Mouse (Mus musculus): ENCODE results near the gene Sdsl.

Gene Sdsl

GRCm38 (mm10) chr5:120456841-120457554, 15.6 kb downstream of the Sdsl start:
- no peak for DNase-seq (ENCODE audit: low spot score in 2 of 2)

- no peak for DNase-seq (ENCODE audit: low spot score in 2 of 2)
Measured at GRCm38 (mm10) chr5:120456253-120456652, 16.4 kb downstream of the Sdsl start.

- DNase-seq (ENCODE audit: low spot score in 2 of 2), result no peak
Measured at GRCm38 (mm10) chr5:120454756-120455337, 17.8 kb downstream of the Sdsl start.

GRCm38 (mm10) chr5:120447305-120447704, 25.3 kb downstream of the Sdsl start:
- no peak for DNase-seq (ENCODE audit: low spot score in 2 of 2)

- DNase-seq (ENCODE audit: low spot score in 2 of 2), result peak; percentile 82 to 86
Measured at GRCm38 (mm10) chr5:120440733-120441132, 31.9 kb downstream of the Sdsl start.

GRCm38 (mm10) chr5:120439887-120440670, 32.5 kb downstream of the Sdsl start:
- no peak for DNase-seq (ENCODE audit: low spot score in 2 of 2)

- DNase-seq (ENCODE audit: low spot score in 2 of 2), result no peak
Measured at GRCm38 (mm10) chr5:120438991-120439710, 33.5 kb downstream of the Sdsl start.

- DNase-seq (ENCODE audit: low spot score in 2 of 2), result no peak
Measured at GRCm38 (mm10) chr5:120438469-120438868, 34.1 kb downstream of the Sdsl start.

- DNase-seq (ENCODE audit: low spot score in 2 of 2), result no peak
Measured at GRCm38 (mm10) chr5:120437986-120438385, 34.6 kb downstream of the Sdsl start.

GRCm38 (mm10) chr5:120437539-120437938, 35.1 kb downstream of the Sdsl start:
- no peak for DNase-seq (ENCODE audit: low spot score in 2 of 2)

- DNase-seq (ENCODE audit: low spot score in 2 of 2), result no peak
Measured at GRCm38 (mm10) chr5:120436885-120437495, 35.6 kb downstream of the Sdsl start.

GRCm38 (mm10) chr5:120435731-120436501, 36.7 kb downstream of the Sdsl start:
- no peak for DNase-seq (ENCODE audit: low spot score in 2 of 2)

- DNase-seq (ENCODE audit: low spot score in 2 of 2), result no peak
Measured at GRCm38 (mm10) chr5:120435006-120435681, 37.5 kb downstream of the Sdsl start.

- no peak for DNase-seq (ENCODE audit: low spot score in 2 of 2)
Measured at GRCm38 (mm10) chr5:120434231-120434735, 38.3 kb downstream of the Sdsl start.

GRCm38 (mm10) chr5:120433135-120433760, 39.4 kb downstream of the Sdsl start:
- DNase-seq (ENCODE audit: low spot score in 2 of 2), result no peak

- no peak for DNase-seq (ENCODE audit: low spot score in 2 of 2)
Measured at GRCm38 (mm10) chr5:120432486-120433015, 40.1 kb downstream of the Sdsl start.

GRCm38 (mm10) chr5:120431649-120432485, 40.7 kb downstream of the Sdsl start, which contains the start of gene Lhx5:
Gene Lhx5, plus strand, starts transcription at chr5:120431699.
- no peak for DNase-seq (ENCODE audit: low spot score in 2 of 2)

- no peak for DNase-seq (ENCODE audit: low spot score in 2 of 2)
Measured at GRCm38 (mm10) chr5:120431001-120431583, 41.5 kb downstream of the Sdsl start.

Measured in urinary bladder, postnatal 36 days (tissue).